8 mouse cellular contexts compared by ENCODE assay signal in the genomic region with DNA sequence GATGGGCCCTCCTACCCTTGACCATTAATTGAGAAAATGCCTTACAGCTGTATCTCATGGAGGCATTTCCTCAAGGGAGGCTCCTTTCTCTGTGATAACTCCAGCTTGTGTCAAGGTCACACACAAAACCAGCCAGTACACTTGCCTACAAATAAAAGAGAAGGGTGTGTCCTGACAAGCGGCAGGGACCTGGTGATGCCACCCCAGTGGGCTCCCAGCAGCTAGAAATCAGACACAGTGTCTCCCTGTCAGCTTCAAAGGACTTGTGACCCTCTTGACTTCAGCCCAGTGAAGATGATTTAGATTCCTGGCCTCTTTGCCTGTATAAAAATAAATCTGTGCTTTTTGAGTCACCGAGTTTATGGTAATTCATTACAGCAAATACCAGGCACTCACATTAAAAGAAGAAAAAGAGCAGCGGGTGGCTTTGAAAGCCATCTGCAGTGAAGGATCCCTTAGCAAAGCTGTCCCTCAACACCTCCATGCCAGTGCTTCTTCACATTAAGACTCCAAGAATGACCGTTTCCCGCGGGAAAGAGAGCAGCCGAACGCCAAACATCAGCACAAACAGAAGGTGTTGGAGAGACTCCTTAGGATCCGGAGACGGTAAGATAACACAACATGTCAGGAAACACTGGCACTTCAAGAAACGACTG.
DNase-seq lines count a peak whose midpoint lies in the region; ATAC-seq lines count a peak whose summit lies in the region.

No protein-coding gene starts in this region.

- H3K4me3 ChIP-seq in kidney, embryonic 16.5 days (ENCODE audit: low read length), result peak overlapping the region; percentile 35
- H3K4me3 ChIP-seq in midbrain, embryonic 14.5 days (replicated peaks; ENCODE audit: low read depth, low read length), result 0 out of 2 replicates have a peak overlapping the region, but pooled peaks have one; percentile 7

- H3K27me3 ChIP-seq in kidney, embryonic 16.5 days (ENCODE audit: insufficient read depth, low read length), result no peaks in the 10 kb centered on the region
- no peaks in the 10 kb centered on the region for H3K27me3 ChIP-seq in midbrain, embryonic 14.5 days (ENCODE audit: control insufficient read depth, insufficient read depth, low read length)

- no peak for DNase-seq in frontal cortex, postnatal 10 days (ENCODE audit: low spot score in 2 of 2)
- peak; percentile 55 for DNase-seq in adrenal gland, postnatal 14 days
- DNase-seq in frontal cortex, postnatal 36 days (ENCODE audit: low spot score in 2 of 2), result peak; percentile 23 to 24
- no peak for DNase-seq in midbrain, embryonic 14.5 days
- no peak for DNase-seq in thymus, postnatal 14 days

- peak overlapping the region; percentile 58 for H3K4me2 ChIP-seq in kidney, embryonic 16.5 days (replicated peaks; ENCODE audit: low read depth, low read length)
- peak overlapping the region; percentile 48 for H3K4me2 ChIP-seq in midbrain, embryonic 14.5 days (ENCODE audit: low read length)

- ATAC-seq in frontal cortex, adult (ENCODE audit: low TSS enrichment), result peak; percentile 56
- no peak for ATAC-seq in kidney, embryonic 16.5 days (ENCODE audit: low FRiP score, low TSS enrichment)
- ATAC-seq in midbrain, embryonic 14.5 days (ENCODE audit: low FRiP score, low TSS enrichment), result no peak
- ATAC-seq in inflammation-experienced regulatory T-cells, adult 6 months, result no peak

- no peaks in the 10 kb centered on the region for H3K36me3 ChIP-seq in kidney, embryonic 16.5 days (ENCODE audit: insufficient read depth, low read length)
- H3K36me3 ChIP-seq in midbrain, embryonic 14.5 days (ENCODE audit: control insufficient read depth, insufficient read depth, low read length), result no peaks in the 10 kb centered on the region

- no peaks in the 10 kb centered on the region for H3K9me3 ChIP-seq in kidney, embryonic 16.5 days (ENCODE audit: low read length)
- H3K9me3 ChIP-seq in midbrain, embryonic 14.5 days (ENCODE audit: control insufficient read depth, low read length), result no peaks in the 10 kb centered on the region

- H3K27ac ChIP-seq in kidney, embryonic 16.5 days (ENCODE audit: low read length), result no peak overlapping the region
- peak overlapping the region; percentile 6; the same call in 1 of the 2 replicates for H3K27ac ChIP-seq in midbrain, embryonic 14.5 days (replicated peaks; ENCODE audit: low read depth, low read length)

- 3% methylated on average over 11 of the region's 11 CpGs for WGBS in kidney, embryonic 16.5 days
- WGBS in midbrain, embryonic 14.5 days, result 5% methylated on average over 11 of the region's 11 CpGs

- H3K4me1 ChIP-seq in kidney, embryonic 16.5 days (ENCODE audit: insufficient read depth, low read length), result peaks cover 18% of the 10 kb centered on the region
- H3K4me1 ChIP-seq in midbrain, embryonic 14.5 days (ENCODE audit: control insufficient read depth, insufficient read depth, low read length), result peaks cover 17% of the 10 kb centered on the region

- peak overlapping the region; percentile 51 for H3K9ac ChIP-seq in kidney, embryonic 16.5 days (replicated peaks; ENCODE audit: low read length)
- 0 out of 2 replicates have a peak overlapping the region, but pooled peaks have one; percentile 34 for H3K9ac ChIP-seq in midbrain, embryonic 14.5 days (replicated peaks; ENCODE audit: low read length)

Comparison
In these comparisons a context has a peak if more than half of its experiments do, and no peak if none do; other contexts are left out.
1. DNase-seq: peak in adrenal gland, postnatal 14 days (single experiment) and frontal cortex, postnatal 36 days (2 of 2); none in frontal cortex, postnatal 10 days (0 of 2), midbrain, embryonic 14.5 days (single experiment) and thymus, postnatal 14 days (single experiment).